Mouse (Mus musculus): Measurements from ENCODE around the gene Rmi2.

DNA sequence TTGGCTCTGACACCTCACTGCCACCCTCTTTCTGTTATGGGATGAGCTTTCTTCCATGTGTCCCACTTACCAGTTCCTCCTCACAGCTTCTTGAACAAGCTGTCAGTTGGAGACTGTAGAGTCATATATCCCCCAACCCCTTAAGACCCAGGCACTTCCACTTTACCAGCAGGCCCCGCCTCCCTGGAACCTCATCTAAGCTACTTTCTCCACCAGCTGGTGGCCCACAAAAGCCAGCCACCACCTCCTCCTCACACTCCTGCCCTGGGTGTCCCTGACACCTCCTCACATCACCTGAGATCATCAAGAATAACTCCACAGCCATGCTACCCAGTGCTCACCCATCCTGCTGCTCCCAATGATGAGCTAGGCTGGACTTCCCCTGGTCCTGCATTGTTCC is 65.9 kb downstream of the Rmi2 start:
- TF ChIP-seq POU5F1 (IDR thresholded peaks at IDR 0.05; ENCODE audit: borderline replicate concordance, low read length) (no peak), CTCF (conservative IDR thresholded peaks at IDR 0.05; ENCODE audit: low read length) (no peak), NANOG (IDR thresholded peaks at IDR 0.05; ENCODE audit: borderline replicate concordance, low read length) (no peak)
